Mouse (Mus musculus) ovary, postnatal 14 days (tissue): ENCODE data around the gene Tpx2.

Experiments
- DNase-seq: peaks from one replicate; pipeline ENCODE4 v3.0.0; 2022; ENCODE audit warnings: low spot score

Tpx2 gene

GRCm38 (mm10) chr2:152847815-152848302, at the start of gene Tpx2:
TSS of gene Tpx2 (plus strand) at chr2:152847964.
- peak; percentile 94 for DNase-seq

DNA sequence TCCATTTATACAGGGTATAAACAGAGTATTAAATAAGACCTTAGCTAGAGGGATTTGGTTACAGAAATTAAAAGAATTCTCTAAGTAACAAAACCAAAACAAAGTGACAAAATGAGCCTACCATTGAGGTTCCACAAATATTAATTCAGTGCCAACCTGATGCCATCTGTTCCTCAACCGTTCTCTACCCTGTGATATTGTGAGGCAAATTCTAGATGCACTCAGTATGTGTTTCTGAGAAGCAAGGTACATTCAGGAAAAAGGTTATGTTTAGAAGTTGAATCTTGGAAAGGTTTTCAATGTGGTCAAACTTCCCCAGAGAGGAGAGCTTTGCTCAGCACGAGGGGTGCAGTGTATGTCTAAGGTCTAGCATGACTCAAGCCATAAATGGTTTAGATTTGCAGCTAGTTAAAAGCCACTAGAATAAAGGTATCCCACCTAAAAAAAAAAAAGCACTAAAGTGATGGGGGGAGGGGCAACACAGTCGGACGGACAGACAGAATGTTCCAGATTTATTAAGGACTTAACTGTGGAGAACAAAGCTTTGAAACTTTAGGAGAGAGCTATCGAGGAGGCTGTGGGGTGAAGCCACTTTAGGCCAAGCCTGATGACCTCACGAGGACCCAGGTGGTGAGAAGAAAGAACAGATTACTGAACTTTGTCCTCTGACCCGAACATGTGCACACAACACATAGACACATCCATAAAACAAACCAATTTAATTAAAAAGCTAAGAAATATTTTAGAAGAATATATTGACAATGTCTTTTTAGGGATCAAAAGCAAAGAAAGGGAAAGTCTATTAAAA, 47.6 kb upstream of the Tpx2 start:
- no peak for DNase-seq

- DNase-seq = no peak
These were observed 47.0 kb upstream of the Tpx2 start for GRCm38 (mm10) chr2:152800762-152801113.

- no peak for DNase-seq
These were observed 45.5 kb upstream of the Tpx2 start for GRCm38 (mm10) chr2:152802303-152802702.

GRCm38 (mm10) chr2:152803081-152803480, 44.7 kb upstream of the Tpx2 start:
- no peak for DNase-seq

DNA sequence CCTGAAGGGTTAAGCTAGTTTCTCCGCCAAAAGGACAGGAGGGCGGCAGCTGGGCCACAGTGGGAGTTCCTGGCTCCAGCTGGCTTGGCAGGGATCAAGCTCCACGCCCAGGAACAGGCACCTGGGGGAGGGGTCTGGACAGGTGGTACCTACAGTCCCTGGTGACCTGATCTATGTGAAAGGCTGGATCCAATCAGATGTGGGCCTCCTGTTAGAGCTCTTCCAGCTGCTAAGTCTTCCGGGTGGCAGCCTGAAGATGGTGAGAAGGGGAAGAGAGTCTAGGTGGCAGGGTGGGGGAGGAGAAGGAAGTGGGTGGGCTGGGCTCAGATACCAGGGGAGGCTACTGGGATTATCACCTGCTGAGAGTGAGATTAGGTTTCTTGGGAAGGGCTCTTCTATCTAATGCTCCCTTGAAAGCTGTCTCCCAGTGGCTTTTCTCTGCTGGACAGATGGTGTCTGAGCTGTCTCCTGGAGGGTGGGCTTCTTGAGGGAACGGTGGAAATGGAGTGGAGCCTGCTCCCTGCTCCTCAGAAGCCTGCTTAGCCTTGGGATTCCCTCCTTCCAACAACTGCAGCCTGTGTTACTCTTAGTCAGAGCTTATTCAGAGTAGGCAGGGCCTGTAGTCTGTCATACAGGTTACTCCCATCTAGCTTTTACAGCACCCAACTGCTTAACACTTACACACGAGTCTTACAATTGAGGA, 43.2 kb upstream of the Tpx2 start:
- no peak for DNase-seq

DNA sequence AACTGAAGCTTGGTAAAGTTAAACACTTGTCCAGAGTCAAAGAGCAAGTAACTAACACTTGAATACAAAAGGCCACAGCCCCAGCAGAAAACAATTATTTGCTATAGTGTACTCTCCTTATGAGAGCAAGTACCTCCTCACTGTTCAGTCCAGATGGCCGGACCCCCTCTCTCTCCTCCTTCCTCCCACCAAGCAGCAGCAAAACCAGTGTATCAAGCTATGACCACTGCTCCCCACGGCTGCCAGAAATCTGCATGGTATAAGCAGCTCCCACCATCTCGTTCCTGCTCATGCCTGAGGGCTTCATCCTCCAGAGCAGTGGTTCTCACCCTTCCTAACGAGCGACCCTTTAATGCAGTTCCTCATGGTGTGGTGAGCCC, 42.7 kb upstream of the Tpx2 start:
- DNase-seq = no peak

GRCm38 (mm10) chr2:152806037-152806436, 41.7 kb upstream of the Tpx2 start:
- no peak for DNase-seq

GRCm38 (mm10) chr2:152808178-152808577, 39.6 kb upstream of the Tpx2 start:
- DNase-seq = no peak

DNA sequence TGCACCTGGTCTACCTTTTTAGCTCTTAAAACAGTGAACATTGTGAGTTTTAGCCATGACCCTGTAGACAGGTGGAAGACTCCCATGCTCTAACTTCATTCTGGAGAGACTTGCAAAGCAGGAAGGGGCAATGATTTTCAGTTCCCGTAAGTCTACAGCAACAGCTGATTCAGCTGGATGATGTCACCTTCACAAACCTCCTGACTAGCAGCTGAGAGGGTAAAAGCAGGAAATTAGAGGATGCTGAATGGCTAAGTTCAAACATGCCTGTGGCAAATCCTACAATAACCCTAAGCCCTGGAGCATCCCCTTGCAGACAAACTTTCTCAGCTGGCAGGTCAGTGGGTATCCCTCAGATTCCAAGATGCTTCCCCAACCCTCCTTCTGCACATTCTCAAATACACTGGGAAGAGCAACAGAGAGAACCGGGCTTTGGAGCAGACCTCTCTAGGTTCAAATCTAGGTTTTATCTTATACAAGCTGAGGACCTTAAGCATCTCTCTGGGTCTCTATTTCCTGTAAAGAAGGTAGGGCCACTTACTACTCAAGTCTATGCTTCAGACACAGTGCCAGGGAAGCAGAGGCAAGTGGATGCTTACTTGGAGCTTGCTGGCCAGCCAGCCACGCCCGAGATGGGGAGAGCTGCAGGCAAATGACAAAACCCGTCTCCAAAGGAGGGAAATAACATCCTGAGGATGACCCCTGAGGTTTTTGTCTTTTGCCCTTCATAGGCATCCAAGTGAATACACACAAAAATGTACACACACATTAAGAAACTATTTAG, 37.4 kb upstream of the Tpx2 start:
- no peak for DNase-seq

DNA sequence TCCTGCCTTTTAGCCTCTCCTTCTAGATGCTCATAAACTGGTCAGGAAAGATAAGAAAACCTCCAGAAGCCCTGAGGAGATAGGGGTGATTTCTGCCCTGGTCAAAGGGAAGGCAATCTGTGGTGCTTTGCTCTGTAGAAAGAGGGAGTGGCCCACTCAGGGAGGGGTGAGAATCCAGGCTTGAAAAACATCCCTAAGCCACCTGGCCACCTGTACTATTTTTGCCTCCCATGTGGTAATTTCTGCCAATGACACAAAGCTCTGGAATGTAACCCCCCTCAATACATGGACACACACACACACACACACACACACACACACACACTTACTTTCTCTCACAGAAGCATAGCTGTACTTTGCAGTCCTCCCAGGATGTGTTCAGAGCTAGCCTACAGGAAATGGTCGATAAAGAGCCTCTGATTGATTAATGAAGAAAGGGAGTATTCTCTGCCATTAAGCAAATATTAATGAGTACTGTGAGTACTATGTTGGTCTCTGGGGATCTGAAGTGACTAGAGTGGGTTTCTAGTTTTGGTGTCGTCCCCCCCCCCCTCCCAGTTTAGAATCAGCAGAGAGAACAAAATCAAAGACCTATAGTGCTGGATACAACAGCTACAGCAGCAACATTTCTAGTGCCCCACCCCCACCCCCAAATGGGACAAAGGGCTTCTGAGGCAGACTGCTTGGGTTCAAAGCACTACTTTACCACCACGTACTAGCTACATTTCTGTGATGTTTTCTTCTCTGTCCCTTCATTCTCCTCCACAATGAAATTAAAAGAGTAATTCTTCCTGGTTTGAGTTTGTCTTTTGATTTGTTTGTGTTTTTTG, 36.2 kb upstream of the Tpx2 start:
- DNase-seq = no peak

GRCm38 (mm10) chr2:152813232-152813631, 34.5 kb upstream of the Tpx2 start:
- no peak for DNase-seq

GRCm38 (mm10) chr2:152814213-152814874, 33.4 kb upstream of the Tpx2 start:
- no peak for DNase-seq

DNA sequence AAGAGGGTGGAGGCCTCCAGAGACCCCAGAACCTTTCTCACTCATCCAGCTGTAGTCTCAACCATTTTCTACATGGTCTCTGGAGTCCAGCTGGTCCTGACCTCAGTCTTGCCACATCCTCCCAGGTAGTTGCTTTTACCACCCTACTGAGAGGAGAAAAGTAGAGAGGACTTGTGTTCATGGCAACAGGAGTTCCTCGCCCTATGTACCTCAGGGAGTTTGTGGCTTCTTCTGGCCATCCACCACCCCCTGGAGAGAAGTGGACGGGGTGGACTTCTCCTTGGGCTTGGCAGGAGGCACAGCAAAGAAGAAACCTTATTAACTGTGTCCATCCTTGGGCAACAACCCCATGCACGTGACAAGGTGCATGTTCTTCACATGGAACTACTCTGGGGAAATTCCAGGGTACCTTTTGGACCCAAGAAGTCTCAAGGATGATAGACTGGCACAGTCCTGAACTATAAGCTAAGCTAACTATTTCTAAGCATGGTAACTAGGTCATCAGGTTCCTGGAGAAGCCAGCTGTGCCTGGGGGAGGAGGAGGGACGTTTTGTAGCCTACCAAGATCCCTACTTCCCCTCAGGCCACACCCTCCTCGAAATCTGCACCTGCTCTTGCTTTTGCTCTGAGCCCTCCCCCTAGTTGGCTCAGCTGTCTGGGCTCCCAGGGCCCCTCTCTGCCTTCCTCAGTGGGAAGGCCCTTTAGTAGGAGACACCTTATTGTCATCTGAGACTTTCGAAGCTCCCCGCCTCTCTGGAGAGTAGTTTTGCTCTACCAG, 31.7 kb upstream of the Tpx2 start:
- no peak for DNase-seq

GRCm38 (mm10) chr2:152816657-152817348, 31.0 kb upstream of the Tpx2 start:
- DNase-seq = no peak

DNA sequence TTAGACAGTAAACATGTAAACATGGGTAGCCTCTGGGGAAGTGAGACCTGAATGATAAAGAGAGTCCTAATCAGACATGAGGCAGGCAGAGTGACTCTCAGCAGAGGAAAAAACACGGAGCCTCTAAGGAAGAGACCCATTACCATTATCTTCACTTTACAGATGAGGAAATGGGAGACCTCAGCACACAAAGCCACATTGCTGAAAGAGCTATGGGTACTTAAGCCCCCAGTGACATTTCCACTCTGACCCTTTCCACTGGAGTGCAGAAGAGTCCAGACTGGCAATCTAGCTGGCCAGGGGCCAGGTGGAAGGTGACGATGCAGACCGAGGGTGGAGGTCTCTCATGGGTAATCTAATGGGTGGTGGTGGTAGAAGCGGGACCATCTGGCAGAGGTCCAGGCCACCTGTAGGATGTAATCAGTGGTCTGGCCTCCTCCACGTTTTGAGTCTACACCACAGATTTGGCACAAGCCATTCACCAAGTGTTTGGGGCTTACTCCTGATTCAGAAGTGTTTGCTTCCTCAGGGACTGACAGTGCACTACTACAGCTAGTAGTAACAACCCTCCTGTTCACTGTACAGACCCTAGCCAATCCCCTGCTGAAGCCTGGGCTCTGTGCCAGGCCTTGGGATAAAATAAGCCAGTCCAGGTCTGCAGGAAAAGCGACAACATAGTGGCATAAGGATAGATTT, 30.0 kb upstream of the Tpx2 start:
- no peak for DNase-seq

DNA sequence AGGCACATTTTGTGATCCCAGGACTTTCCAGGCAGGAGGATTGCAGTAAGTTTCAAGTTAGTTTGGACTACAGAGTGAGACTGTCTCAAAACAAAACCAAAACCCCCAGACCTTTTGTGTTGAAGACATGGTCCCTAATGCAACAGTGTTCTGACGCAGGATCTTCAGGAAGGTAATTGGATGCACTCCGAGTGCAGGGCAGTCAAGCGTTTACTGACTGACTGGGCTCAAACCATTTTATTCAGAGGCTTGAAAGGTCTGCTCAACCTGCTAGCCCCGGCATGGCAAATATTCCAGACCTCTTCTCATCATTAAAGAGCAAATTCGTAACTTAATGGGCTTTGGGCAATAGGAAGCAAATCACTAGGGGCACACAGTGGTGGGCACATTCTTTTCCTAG, 29.1 kb upstream of the Tpx2 start:
- no peak for DNase-seq

DNA sequence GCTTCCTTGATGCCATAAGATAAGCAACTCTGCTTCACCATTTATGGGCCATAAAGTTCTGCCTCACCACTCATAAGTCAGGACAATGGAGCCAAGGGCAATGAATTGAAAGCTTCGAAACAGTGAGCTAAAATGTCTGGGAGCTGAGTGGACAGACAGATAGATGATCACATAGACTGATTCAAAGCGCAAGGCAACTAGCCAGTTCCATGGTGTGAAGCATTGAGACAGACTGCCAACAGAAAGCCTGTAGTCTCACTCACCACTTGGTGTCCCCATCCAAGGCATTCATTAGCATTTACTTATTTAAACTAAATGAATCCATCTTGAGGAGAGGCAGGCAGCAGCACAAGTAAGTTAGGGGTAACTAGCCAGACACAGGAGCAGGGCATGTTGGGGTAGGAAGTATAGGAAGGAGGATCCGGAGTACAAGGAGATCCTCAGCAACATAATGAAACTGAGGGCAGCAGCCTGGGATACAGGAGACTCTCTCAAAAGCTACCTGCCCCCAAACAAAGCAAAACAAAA, 28.6 kb upstream of the Tpx2 start:
- DNase-seq = no peak

DNA sequence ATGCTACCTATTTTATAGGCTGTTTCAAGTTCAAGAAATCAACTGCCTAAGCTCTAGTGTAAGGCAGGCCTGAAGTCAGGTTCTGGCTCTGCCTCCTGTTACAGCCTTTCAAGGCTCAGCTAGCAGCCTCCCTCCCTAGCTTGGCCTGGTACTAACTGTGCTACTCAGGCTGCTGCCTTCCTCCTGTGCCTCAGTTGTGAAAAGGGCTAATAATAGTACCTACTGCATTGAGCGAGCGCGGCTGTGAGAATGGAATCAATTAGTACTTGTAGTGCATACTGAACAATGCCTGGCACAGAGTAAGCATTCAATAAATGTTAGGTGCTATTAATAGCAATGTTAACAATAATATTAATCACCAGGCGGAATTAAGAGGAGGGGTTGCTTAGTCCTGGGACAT, 27.8 kb upstream of the Tpx2 start:
- DNase-seq = no peak
